Mouse (Mus musculus) kidney, embryonic 15.5 days (tissue): ENCODE results near the gene Fbxo9. TPM values are rescaled to one million over a fixed set of nuclear protein-coding genes. Genes with fewer than 3 reads are reported as not detected.

Experiments used
- ATAC-seq: fragments of 200-750 bp; cut with Nextera tagmentation; replicated peaks from 2 replicates; pipeline ENCODE4 v1.8.0; 2017; ENCODE audit warnings: moderate TSS enrichment; ENCODE audit not compliant: low FRiP score
- H3K27ac ChIP-seq: fragments of 300-500 bp; sonication (generic); 2 replicates; pipeline ENCODE4 v1.5.1; 2015; ENCODE audit warnings: mild to moderate bottlenecking, inconsistent platforms
- H3K27me3 ChIP-seq: fragments of 300-500 bp; sonication (generic); 2 replicates; pipeline ENCODE4 v1.6.1; 2015; ENCODE audit warnings: inconsistent platforms
- H3K36me3 ChIP-seq: fragments of 300-500 bp; sonication (generic); 2 replicates; pipeline ENCODE4 v1.6.1; 2015; ENCODE audit warnings: inconsistent platforms
- H3K4me1 ChIP-seq: fragments of 300-500 bp; sonication (generic); 2 replicates; pipeline ENCODE4 v1.6.1; 2015; ENCODE audit warnings: inconsistent platforms
- H3K4me2 ChIP-seq: fragments of 300-500 bp; sonication (generic); 2 replicates; pipeline ENCODE4 v1.6.1; 2015; ENCODE audit warnings: moderate library complexity, mild to moderate bottlenecking, inconsistent platforms
- H3K4me3 ChIP-seq: fragments of 300-500 bp; sonication (generic); replicated peaks from 2 replicates; pipeline ENCODE4 v1.5.1; 2015; ENCODE audit warnings: mild to moderate bottlenecking, inconsistent platforms
- H3K9ac ChIP-seq: fragments of 300-500 bp; sonication (generic); 2 replicates; pipeline ENCODE4 v1.6.1; 2015; ENCODE audit warnings: mild to moderate bottlenecking, inconsistent platforms
- H3K9me3 ChIP-seq: fragments of 300-500 bp; sonication (generic); replicated peaks from 2 replicates; pipeline ENCODE4 v1.6.1; 2016; ENCODE audit warnings: inconsistent platforms
- WGBS: fragments of 180-500 bp; shearing (Covaris S2); methylation state at CpG from one replicate; pipeline ENCODE4 v1.1.7; 2015; ENCODE audit warnings: mixed read lengths; 5-methylcytosine and 5-hydroxymethylcytosine counted together
- polyA plus RNA-seq: library from polyadenylated mRNA; unstranded; fragments of >200 nt; fragmentation: Nextera tagmentation; extraction: Ambion mirVana; gene quantifications from 2 replicates; pipeline ENCODE4 v1.2.1, GENCODE M21; 2015

The Fbxo9 gene
- polyA plus RNA-seq, 1 experiment from 2014 or later, result 38.4 TPM

GRCm38 (mm10) chr9:78059525-78060120, 49.2 kb downstream of the Fbxo9 start:
- H3K36me3 ChIP-seq, result no peaks in the 10 kb centered on the region
- 71% methylated on average over 16 of the region's 16 CpGs for WGBS
- no peak overlapping the region for H3K4me2 ChIP-seq
- H3K4me3 ChIP-seq, result no peak overlapping the region
- H3K4me1 ChIP-seq, result peaks cover 7% of the 10 kb centered on the region; the same call in 1 of the 2 replicates
- peak overlapping the region; percentile 60; the same call in 1 of the 2 replicates for H3K27ac ChIP-seq
- H3K27me3 ChIP-seq, result no peaks in the 10 kb centered on the region
- H3K9me3 ChIP-seq, result no peaks in the 10 kb centered on the region
- ATAC-seq, result no peak
- no peak overlapping the region for H3K9ac ChIP-seq

GRCm38 (mm10) chr9:78054298-78054697, 54.6 kb downstream of the Fbxo9 start:
- no peaks in the 10 kb centered on the region for H3K36me3 ChIP-seq
- no peak overlapping the region for H3K27ac ChIP-seq
- H3K4me2 ChIP-seq, result no peak overlapping the region
- H3K27me3 ChIP-seq, result no peaks in the 10 kb centered on the region
- no peak overlapping the region for H3K4me3 ChIP-seq
- 85% methylated on average over 3 of the region's 3 CpGs for WGBS
- no peaks in the 10 kb centered on the region for H3K9me3 ChIP-seq
- no peak for ATAC-seq
- no peaks in the 10 kb centered on the region for H3K4me1 ChIP-seq
- H3K9ac ChIP-seq, result no peak overlapping the region

- Histone ChIP-seq H3K27me3 (no peaks in the 10 kb centered on the region), H3K4me1 (no peaks in the 10 kb centered on the region), H3K4me2 (no peak overlapping the region), H3K9me3 (no peaks in the 10 kb centered on the region), H3K27ac (no peak overlapping the region), H3K4me3 (no peak overlapping the region), H3K9ac (no peak overlapping the region), H3K36me3 (no peaks in the 10 kb centered on the region)
- 77% methylated on average over 8 of the region's 8 CpGs for WGBS
- no peak for ATAC-seq
Observed at GRCm38 (mm10) chr9:78053821-78054220, 55.0 kb downstream of the Fbxo9 start.

GRCm38 (mm10) chr9:78051677-78052076, 57.2 kb downstream of the Fbxo9 start, which contains the start of gene Gcm1:
Gene Gcm1 (plus strand): TSS chr9:78051924.
- Histone ChIP-seq H3K9ac (no peak within 1 kb of the TSS), H3K27ac (no peak within 1 kb of the TSS), H3K36me3 (no peaks in the 10 kb centered on the region), H3K4me2 (no peak within 1 kb of the TSS), H3K4me1 (no peaks in the 10 kb centered on the region), H3K4me3 (no peak within 1 kb of the TSS), H3K27me3 (no peaks in the 10 kb centered on the region), H3K9me3 (no peaks in the 10 kb centered on the region)
- peak; percentile 64; the same call in 1 of the 2 replicates for ATAC-seq
- WGBS, result 48% methylated on average over 3 of the region's 3 CpGs

GRCm38 (mm10) chr9:78050452-78050970, 58.4 kb downstream of the Fbxo9 start:
- Histone ChIP-seq H3K36me3 (no peaks in the 10 kb centered on the region), H3K9me3 (no peaks in the 10 kb centered on the region), H3K4me1 (no peaks in the 10 kb centered on the region), H3K4me2 (no peak overlapping the region), H3K4me3 (no peak overlapping the region), H3K9ac (no peak overlapping the region), H3K27me3 (no peaks in the 10 kb centered on the region), H3K27ac (no peak overlapping the region)
- no peak for ATAC-seq
- WGBS, result 49% methylated on average over 5 of the region's 5 CpGs

GRCm38 (mm10) chr9:78046755-78047154, 62.1 kb downstream of the Fbxo9 start:
- no peaks in the 10 kb centered on the region for H3K9me3 ChIP-seq
- no peak overlapping the region for H3K4me2 ChIP-seq
- H3K4me1 ChIP-seq, result no peaks in the 10 kb centered on the region
- no peak overlapping the region for H3K27ac ChIP-seq
- H3K36me3 ChIP-seq, result no peaks in the 10 kb centered on the region
- WGBS, result 61% methylated on average over 20 of the region's 20 CpGs
- no peak overlapping the region for H3K4me3 ChIP-seq
- H3K9ac ChIP-seq, result no peak overlapping the region
- H3K27me3 ChIP-seq, result no peaks in the 10 kb centered on the region
- no peak for ATAC-seq

- 58% methylated on average over 6 of the region's 6 CpGs for WGBS
- Histone ChIP-seq H3K4me2 (no peak overlapping the region), H3K9ac (no peak overlapping the region), H3K4me1 (no peaks in the 10 kb centered on the region), H3K4me3 (no peak overlapping the region), H3K27ac (peak overlapping the region; percentile 52), H3K9me3 (no peaks in the 10 kb centered on the region), H3K36me3 (no peaks in the 10 kb centered on the region), H3K27me3 (no peaks in the 10 kb centered on the region)
- ATAC-seq, result 0 out of 2 replicates have a peak, but pooled peaks have one; percentile 15
Observed at GRCm38 (mm10) chr9:78045171-78045570, 63.7 kb downstream of the Fbxo9 start.

- WGBS, result 35% methylated on average over 18 of the region's 18 CpGs
- H3K36me3 ChIP-seq, result no peaks in the 10 kb centered on the region
- no peaks in the 10 kb centered on the region for H3K9me3 ChIP-seq
- peak; percentile 63 for ATAC-seq
- H3K4me2 ChIP-seq, result no peak overlapping the region
- H3K4me1 ChIP-seq, result no peaks in the 10 kb centered on the region
- no peak overlapping the region for H3K9ac ChIP-seq
- no peak overlapping the region for H3K4me3 ChIP-seq
- H3K27ac ChIP-seq, result no peak overlapping the region
- no peaks in the 10 kb centered on the region for H3K27me3 ChIP-seq
Observed at GRCm38 (mm10) chr9:78038755-78039489, 69.9 kb downstream of the Fbxo9 start.

- ATAC-seq, result no peak
- Histone ChIP-seq H3K9me3 (no peaks in the 10 kb centered on the region), H3K27me3 (no peaks in the 10 kb centered on the region), H3K27ac (no peak overlapping the region), H3K4me3 (no peak overlapping the region), H3K9ac (no peak overlapping the region), H3K4me1 (no peaks in the 10 kb centered on the region), H3K36me3 (no peaks in the 10 kb centered on the region), H3K4me2 (no peak overlapping the region)
- 85% methylated on average over 8 of the region's 8 CpGs for WGBS
Observed at GRCm38 (mm10) chr9:78035831-78036230, 73.0 kb downstream of the Fbxo9 start.

GRCm38 (mm10) chr9:78035296-78035695, 73.6 kb downstream of the Fbxo9 start:
- Histone ChIP-seq H3K27me3 (no peaks in the 10 kb centered on the region), H3K4me2 (no peak overlapping the region), H3K4me1 (no peaks in the 10 kb centered on the region), H3K27ac (no peak overlapping the region), H3K9me3 (no peaks in the 10 kb centered on the region), H3K36me3 (no peaks in the 10 kb centered on the region), H3K9ac (no peak overlapping the region), H3K4me3 (no peak overlapping the region)
- 81% methylated on average over 5 of the region's 5 CpGs for WGBS
- ATAC-seq, result no peak; the same call in 1 of the 2 replicates

- ATAC-seq, result no peak
- Histone ChIP-seq H3K9ac (no peak overlapping the region), H3K27ac (no peak overlapping the region), H3K4me2 (no peak overlapping the region), H3K9me3 (no peaks in the 10 kb centered on the region), H3K4me1 (no peaks in the 10 kb centered on the region), H3K27me3 (no peaks in the 10 kb centered on the region), H3K36me3 (no peaks in the 10 kb centered on the region), H3K4me3 (no peak overlapping the region)
- 88% methylated on average over 4 of the region's 4 CpGs for WGBS
Observed at GRCm38 (mm10) chr9:78032930-78033329, 75.9 kb downstream of the Fbxo9 start.
